Mouse (Mus musculus) CD4-positive, CD25-positive, alpha-beta regulatory T cell, adult 2 months (primary cell): ENCODE results near the gene Ccl22.

ENCODE experiments used
- DNase-seq: peaks from one replicate; pipeline ENCODE4 v3.0.0-alpha.2; 2012; ENCODE audit warnings: low read depth, low spot score

Ccl22 gene

GRCm38 (mm10) chr8:94745476-94746184 is at the start of gene Ccl22:
Ccl22 (plus strand) TSS chr8:94745590.
- no peak for DNase-seq

- DNase-seq: peak; percentile 53
Measured at GRCm38 (mm10) chr8:94695994-94696384, 49.4 kb upstream of the Ccl22 start, which contains the start of gene Pllp. Pllp (minus strand) TSS chr8:94696278.

- DNase-seq: no peak
Measured at GRCm38 (mm10) chr8:94696566-94696965, 48.8 kb upstream of the Ccl22 start.

GRCm38 (mm10) chr8:94697956-94698355 is 47.4 kb upstream of the Ccl22 start:
- DNase-seq: no peak

GRCm38 (mm10) chr8:94699366-94699765 is 46.0 kb upstream of the Ccl22 start:
- DNase-seq: no peak

- no peak for DNase-seq
Measured at GRCm38 (mm10) chr8:94700421-94700935, 44.9 kb upstream of the Ccl22 start.

- DNase-seq: peak; percentile 23
Measured at GRCm38 (mm10) chr8:94702156-94702555, 43.2 kb upstream of the Ccl22 start.

- peak; percentile 89 for DNase-seq
Measured at GRCm38 (mm10) chr8:94702844-94703813, 42.3 kb upstream of the Ccl22 start.

GRCm38 (mm10) chr8:94703972-94704668 is 41.3 kb upstream of the Ccl22 start:
- peak; percentile 98 for DNase-seq

- no peak for DNase-seq
Measured at GRCm38 (mm10) chr8:94704669-94704984, 40.8 kb upstream of the Ccl22 start.

GRCm38 (mm10) chr8:94705581-94706245 is 39.7 kb upstream of the Ccl22 start:
- DNase-seq: no peak

GRCm38 (mm10) chr8:94706732-94707395 is 38.5 kb upstream of the Ccl22 start:
- DNase-seq: no peak

- DNase-seq: no peak
Measured at GRCm38 (mm10) chr8:94710336-94710735, 35.1 kb upstream of the Ccl22 start.

- DNase-seq: no peak
Measured at GRCm38 (mm10) chr8:94711160-94711718, 34.2 kb upstream of the Ccl22 start.

- no peak for DNase-seq
Measured at GRCm38 (mm10) chr8:94714556-94714955, 30.8 kb upstream of the Ccl22 start.

- DNase-seq: no peak
Measured at GRCm38 (mm10) chr8:94715871-94716270, 29.5 kb upstream of the Ccl22 start.

- DNase-seq: no peak
Measured at GRCm38 (mm10) chr8:94716841-94717240, 28.5 kb upstream of the Ccl22 start.

- no peak for DNase-seq
Measured at GRCm38 (mm10) chr8:94725998-94726397, 19.4 kb upstream of the Ccl22 start.

GRCm38 (mm10) chr8:94729301-94729700 is 16.1 kb upstream of the Ccl22 start:
- no peak for DNase-seq

GRCm38 (mm10) chr8:94733821-94734465 is 11.4 kb upstream of the Ccl22 start:
- DNase-seq: no peak
